Mouse (Mus musculus): Measurements from ENCODE around the gene Ank3.

DNA sequence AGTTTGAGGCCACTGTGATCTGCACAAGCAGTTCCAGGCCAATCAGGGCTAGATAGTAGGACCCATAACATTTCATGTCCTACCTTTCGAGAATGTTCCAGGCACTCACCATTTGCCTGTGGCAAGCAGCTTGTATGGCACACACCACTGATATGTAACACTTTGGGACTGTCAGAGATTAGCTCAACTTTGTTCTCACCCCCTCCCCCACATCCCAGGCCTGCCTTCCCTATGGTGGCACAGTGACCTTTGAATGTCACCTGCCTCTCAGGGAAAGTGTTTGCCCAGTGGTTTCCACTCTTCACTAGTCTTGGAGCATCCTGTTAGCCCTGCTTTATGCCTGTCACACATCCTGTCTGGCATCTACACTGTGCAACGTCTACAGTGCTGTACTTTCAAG lies 430.2 kb downstream of the Ank3 start:
- TF ChIP-seq CTCF (IDR thresholded peaks at IDR 0.05; ENCODE audit: extremely low read depth, insufficient read length, insufficient replicate concordance, low read depth, low read length) (no peak), POLR2A (IDR thresholded peaks at IDR 0.05; ENCODE audit: low read depth, low read length) (no peak)
